Mouse (Mus musculus) cerebellum, postnatal 4 days (tissue): ENCODE measurements around the gene Tex29.
"Not testable (repeated sequence)": the region's sequence is repeated elsewhere in the genome, so short reads cannot be mapped to it uniquely, and the experiment has no call there.

Source experiments
- DNase-seq, 2 experiments: peaks; one replicate each; pipeline ENCODE4 v3.0.0; 2022; ENCODE audit warnings: low spot score in 2 of 2, mixed read lengths in 1 of 2

The Tex29 gene

GRCm38 (mm10) chr8:11831174-11831573 lies 9.1 kb upstream of the Tex29 start:
- DNase-seq: no peak

DNA sequence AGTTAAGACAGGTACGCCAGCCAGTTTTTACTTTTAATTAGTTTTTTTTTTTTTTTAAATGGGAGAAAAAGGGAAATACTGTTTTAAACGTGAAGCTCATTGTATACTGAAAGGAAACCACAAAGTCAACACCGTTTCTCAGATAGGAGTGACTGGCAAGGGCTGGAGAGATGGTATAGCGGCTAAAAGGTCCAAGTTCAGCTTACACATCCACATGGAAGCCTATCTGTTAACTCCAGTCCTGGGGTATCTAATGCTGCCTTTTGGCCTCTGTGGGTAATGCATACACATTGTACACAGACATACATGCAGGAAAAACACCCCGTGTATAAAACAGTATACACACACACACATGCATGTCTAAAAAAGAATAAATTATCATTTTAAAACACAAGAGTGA lies 8.3 kb upstream of the Tex29 start:
- DNase-seq: no peak

DNA sequence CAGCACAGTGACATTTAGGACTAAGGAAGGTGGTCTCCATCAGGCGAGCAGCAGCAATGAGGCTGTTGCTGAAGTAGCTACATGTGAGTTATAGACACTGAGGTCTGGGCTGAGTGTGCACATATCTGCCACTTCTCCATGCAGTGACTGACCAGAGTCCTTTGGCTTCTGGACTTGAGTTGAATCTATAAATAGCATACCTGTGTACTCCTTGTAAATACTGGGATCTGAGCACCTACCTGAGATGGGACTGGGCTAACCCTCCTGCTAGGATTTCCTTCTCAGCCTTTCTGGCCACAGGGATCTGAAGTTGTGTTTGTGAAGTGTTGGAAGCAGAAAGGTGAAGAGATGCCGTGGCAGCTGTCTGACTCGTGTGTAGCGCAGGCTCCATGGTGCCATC lies 7.1 kb upstream of the Tex29 start:
- DNase-seq: no peak

DNA sequence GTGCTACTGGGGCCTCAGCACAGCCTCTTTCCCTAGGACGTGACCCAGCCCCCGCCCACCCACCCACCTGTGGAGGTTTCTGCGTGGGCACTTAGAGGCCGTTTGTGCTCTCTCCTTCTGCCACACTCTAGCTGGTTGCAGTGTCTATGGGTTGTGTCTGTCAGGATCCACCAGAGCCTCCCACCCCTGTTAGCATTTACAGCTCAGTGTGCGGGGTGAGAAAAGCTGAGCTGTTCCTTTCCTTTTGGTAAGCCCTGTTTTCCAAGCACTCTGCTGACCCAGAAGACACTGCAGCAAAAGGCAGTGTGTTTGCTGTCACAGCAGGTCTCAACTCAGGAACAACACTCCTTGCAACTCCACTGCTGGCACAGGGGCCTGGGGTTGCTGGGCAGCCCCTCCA lies 6.1 kb upstream of the Tex29 start:
- no peak for DNase-seq

GRCm38 (mm10) chr8:11834691-11835090 lies 5.6 kb upstream of the Tex29 start:
- no peak for DNase-seq

DNA sequence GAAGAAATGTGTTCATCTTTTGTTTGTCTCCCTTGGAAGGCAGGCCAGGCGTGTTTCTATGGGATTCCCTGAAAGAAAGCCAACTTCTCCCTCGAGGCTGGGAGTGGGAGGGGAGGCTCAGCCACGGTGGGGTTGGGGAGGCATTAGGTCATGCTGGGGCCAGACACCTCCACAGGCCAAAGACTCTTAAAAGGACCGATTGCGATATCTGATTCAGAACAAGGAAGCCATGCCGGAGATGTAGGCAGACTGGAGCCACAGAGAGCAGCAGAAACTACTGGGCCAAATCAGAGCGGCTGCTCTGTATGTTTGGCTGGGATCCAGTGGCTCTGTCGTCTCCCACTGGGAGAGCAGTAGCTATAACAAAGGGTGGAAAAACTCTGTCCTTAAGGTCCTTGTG lies 1.3 kb downstream of the Tex29 start:
- peak in 1 of 2 experiments; percentile 48 for DNase-seq

GRCm38 (mm10) chr8:11842757-11843156 lies 2.5 kb downstream of the Tex29 start:
- no peak for DNase-seq

DNA sequence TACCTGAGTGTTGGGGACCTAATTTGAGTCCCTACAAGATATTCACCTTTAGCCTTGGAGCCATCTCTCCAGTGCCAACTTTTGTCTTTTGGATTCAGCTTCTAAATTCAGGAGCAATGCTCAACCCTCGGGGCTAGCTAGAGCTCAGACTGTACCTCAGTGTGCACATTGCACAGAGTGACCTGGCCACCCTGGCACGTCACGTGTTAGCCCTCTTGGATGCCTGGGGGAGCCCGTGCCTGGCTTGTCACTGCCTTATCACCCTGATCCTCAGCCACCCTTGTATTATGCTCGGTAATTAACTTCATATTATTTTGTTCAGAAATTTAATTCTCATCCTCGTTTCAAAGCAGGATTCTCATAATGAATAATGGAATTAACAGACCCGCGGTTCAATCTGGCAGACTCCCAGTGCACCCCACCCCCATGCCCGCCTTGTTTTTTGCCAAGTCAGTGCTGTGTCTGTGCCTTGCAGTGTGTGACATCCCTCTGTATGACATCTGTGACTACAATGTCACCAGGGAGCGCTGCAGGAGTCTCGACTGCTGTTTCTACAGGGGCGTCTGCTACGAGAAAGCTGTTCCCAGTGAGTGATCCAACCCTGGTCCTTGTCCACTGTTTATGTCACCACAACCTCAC lies 3.5 kb downstream of the Tex29 start:
- DNase-seq: peak in 1 of 2 experiments; percentile 52

DNA sequence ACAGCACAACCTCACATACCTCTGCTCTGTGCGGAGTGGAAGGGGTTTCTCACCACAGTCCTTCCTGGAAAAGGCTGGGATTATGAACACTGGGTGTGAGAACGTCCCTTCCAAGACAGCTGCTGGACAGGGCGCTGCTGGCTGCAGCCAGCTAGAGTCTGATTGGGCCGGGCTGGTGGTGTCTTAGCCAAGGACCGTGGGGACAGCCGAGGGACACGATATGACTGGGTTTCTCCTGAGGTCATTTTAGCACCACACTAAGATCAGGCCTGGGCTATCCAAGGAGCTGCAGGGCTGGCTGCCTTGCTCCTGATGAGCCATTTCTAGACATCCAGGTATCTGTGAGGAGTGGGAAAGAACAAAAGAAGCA lies 4.0 kb downstream of the Tex29 start:
- no peak for DNase-seq

GRCm38 (mm10) chr8:11846807-11847206 lies 6.5 kb downstream of the Tex29 start:
- no peak for DNase-seq

- DNase-seq: no peak
These were observed 27.6 kb downstream of the Tex29 start for GRCm38 (mm10) chr8:11867832-11868231.

DNA sequence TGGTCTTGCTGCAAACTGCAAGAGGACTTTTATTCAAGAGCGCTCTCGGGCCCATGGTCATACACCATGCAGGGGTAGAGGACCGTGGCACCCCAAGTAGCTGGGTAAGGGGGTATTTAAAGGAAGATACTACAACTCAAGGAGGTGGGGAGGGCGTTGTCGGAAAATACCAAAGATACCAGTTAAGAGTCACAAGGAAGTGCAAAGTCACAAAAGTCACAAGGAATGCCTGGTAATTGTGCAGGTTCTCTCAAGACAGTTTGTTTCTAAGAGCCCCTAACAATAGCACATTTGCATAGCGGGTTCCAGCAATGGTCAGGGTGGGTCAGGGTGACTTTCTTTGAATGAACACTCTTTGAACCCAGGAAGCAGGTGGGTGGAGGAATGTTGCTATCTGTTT lies 34.0 kb downstream of the Tex29 start:
- DNase-seq: not testable (repeated sequence)

- DNase-seq: no peak
These were observed 44.4 kb downstream of the Tex29 start for GRCm38 (mm10) chr8:11884646-11885045.

DNA sequence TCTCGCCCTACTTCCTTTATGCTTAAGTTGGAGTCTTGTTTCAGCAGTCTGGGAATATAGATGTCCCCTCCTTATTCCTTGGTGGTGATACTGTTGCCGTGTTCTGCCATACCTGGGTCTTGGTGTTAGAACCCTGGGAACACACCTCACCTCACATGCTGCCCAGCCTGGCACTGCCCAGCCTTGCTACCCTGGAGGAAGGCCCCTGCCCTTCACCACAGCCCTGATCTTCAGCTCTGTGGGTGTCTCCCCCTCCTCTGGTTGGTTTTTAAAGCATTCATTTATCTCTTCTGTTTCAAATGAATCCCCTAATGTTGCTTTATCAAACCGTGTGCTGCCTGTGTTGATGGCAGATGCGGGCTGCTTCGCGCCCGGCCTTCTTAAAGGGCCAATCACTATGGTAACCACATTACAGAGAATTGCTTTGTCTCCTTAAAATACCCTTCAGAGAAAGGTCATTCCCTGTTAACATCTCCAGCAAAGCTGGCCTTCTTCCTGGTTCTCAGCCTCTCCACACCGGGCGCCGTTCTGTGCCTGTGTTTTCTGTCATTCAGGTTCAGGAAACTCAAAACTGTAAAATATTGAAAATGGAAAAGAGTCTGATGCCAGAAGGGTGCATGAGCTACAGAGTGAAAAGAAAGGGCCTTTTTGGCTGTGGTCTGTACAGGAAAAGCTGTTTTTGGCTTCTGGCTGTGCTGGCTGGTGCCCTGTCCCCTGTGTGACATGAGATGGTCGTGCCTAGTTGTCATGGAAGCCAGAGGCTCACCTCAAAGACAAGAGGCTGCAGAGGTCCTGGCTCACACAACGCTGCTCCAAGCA lies 45.8 kb downstream of the Tex29 start:
- DNase-seq: no peak

DNA sequence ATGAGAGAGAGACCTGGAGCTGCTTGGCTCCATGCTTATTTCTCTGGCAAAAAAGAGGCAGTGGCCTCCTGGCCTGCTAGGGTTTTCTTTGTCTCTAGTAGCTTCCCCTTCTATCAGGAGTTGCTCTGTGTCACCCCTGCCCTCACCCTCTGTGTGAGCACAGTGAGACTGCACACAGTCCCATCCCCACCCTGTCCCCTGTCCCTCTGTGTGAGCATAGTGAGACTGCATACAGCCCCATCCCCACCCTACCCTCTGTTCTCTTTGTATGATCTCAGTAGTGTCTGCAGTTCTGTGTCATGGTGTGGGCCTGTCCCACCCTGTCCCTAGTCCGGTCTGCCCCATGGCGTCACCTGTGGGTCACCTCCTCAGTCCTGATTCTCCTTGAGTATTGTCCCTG lies 46.5 kb downstream of the Tex29 start:
- no peak for DNase-seq

DNA sequence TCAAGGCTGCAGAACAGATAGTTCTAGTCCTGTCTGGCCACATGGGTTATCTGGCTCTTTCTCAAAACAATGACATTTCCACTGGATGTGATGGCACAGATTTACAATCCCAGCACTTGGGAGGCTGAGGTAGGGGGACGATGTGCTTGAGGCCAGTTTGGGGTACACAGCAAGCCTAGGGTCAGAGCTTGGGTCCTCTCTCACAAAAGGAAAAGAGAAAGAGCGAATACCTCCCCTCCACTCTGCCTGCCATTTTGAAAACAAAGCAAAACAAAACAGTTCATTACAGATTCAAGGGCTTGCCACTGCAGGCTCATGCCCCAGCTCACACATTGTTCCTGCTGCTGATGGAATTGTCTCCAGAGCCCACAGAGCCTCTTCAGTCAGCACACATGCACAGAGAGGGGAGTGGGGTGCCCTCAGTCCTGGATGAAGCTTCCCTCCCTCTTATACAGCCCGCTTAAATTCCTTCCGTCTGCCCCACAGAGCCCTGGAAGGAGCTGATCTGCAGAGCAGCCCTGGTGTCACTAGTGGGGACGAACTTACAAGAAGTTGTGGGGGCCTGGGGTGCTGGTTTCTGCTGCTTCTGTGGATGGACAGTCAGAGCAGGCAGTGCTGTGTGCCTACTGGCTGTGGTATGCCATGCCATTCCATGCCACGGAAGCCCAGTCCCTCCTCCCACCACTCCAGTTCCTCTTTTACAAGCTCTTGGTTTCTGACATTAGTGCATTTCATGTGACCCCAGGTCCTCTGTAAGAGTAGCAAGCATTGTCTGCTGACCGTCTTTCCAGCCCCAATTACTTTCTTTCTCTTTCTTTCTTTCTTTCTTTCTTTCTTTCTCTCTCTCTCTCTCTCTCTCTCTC lies 49.1 kb downstream of the Tex29 start:
- no peak for DNase-seq

DNA sequence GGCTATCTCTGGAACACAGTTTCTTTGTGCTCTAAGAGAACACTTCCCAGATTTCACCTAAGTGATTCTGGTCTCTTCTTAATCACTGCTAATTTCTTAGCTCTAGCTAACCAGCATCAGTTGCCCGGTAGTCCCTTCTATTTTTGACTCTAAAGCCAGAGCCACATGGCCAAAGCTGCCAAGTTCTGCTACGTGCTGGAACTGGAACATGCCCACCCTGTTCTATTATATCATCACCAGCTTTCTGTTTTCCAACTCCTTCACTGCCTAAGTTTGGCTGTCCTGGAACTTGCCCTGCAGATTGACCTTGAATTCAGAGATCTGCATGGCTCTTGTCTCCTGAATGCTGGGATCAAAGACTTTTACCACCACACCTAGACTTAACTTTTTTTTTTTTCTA lies 52.5 kb downstream of the Tex29 start:
- DNase-seq: no peak

DNA sequence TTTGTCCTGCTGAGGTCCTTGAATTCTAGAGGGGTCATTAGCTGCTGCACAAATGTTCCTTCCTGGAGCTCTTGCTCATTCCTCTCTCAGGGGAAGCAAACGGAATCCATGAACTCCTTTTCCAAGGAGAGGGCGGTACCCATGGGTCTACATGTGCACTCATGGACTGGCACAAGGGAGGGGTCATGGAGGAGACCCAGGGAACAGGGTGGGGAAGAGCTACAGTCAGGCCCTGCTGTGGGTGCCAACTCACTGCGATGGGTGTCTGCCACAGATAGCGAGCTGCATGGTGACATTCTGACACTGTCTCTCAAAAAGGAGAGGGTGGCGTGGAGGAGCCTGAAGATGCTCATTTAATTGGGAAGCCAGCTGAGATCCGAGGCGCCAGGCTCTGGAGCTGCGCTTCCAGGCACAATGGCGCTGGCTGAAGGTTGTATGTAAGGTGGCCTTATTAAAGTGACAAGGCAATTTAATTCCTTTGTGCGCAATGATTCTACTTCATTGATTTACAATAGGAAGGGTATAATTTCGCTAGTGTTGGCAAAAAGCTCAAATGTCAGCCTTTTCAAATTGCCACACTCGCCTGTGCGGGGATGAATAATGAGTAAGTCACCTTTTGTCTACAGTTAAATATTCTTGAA lies 55.9 kb downstream of the Tex29 start:
- DNase-seq: no peak

- no peak for DNase-seq
These were observed 56.4 kb downstream of the Tex29 start for GRCm38 (mm10) chr8:11896677-11897076.

DNA sequence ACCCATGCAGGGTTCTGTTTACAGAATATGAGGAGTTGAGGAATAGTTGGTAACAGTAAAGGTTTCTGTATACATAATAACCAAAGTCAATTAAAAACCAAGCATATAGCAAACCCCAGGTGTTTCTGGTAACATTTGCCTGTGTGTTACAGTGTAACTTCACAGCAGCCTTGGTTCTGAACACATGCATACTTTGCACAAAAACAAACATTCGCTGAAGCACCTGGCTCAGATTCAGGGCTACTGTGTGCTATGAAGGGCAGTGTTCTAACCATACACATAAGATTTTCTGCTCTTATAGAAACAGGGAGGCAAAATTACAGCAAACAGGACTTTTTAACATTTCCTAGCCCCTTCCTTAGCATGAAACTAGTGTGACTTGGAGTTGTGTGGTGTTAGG lies 58.5 kb downstream of the Tex29 start:
- no peak for DNase-seq
